Mouse (Mus musculus): ENCODE measurements at regions not wholly inside any gene's neighbourhood (a gene's known extent, or its start where the extent isn't known, plus 50 kb on each side); places are given as distances from the start of the nearest gene placed in this dataset.

- ATAC-seq (ENCODE audit: poor library complexity, severe bottlenecking) = no peak
Observed at GRCm38 (mm10) chr17:84129204-84129603, 58.5 kb downstream of the Zfp36l2 start.

- peak; percentile 55 for ATAC-seq (ENCODE audit: poor library complexity, severe bottlenecking)
Observed at GRCm38 (mm10) chr17:84128262-84128661, 59.5 kb downstream of the Zfp36l2 start.

- ATAC-seq (ENCODE audit: poor library complexity, severe bottlenecking) = peak; percentile 76
Observed at GRCm38 (mm10) chr17:84126168-84126567, 61.6 kb downstream of the Zfp36l2 start.

GRCm38 (mm10) chr17:84123161-84123560, 64.6 kb downstream of the Zfp36l2 start:
- no peak for ATAC-seq (ENCODE audit: poor library complexity, severe bottlenecking)

GRCm38 (mm10) chr17:84122486-84123131, 65.1 kb downstream of the Zfp36l2 start:
- ATAC-seq (ENCODE audit: poor library complexity, severe bottlenecking) = no peak

- peak; percentile 10; the same call in 1 of the 2 replicates for ATAC-seq (ENCODE audit: poor library complexity, severe bottlenecking)
Observed at GRCm38 (mm10) chr17:84121291-84121690, 66.5 kb downstream of the Zfp36l2 start.

- ATAC-seq (ENCODE audit: poor library complexity, severe bottlenecking) = peak; percentile 46
Observed at GRCm38 (mm10) chr17:84119221-84120017, 68.3 kb downstream of the Zfp36l2 start.

- ATAC-seq (ENCODE audit: poor library complexity, severe bottlenecking) = no peak
Observed at GRCm38 (mm10) chr17:84118781-84119180, 69.0 kb downstream of the Zfp36l2 start.

GRCm38 (mm10) chr17:84118271-84118670, 69.5 kb downstream of the Zfp36l2 start:
- ATAC-seq (ENCODE audit: poor library complexity, severe bottlenecking) = peak; percentile 33

- ATAC-seq (ENCODE audit: poor library complexity, severe bottlenecking) = no peak
Observed at GRCm38 (mm10) chr17:84117756-84118155, 70.0 kb downstream of the Zfp36l2 start.

GRCm38 (mm10) chr17:84116340-84117279, 71.1 kb downstream of the Zfp36l2 start:
- peak; percentile 32 for ATAC-seq (ENCODE audit: poor library complexity, severe bottlenecking)

GRCm38 (mm10) chr17:84115957-84116339, 71.8 kb downstream of the Zfp36l2 start:
- ATAC-seq (ENCODE audit: poor library complexity, severe bottlenecking) = no peak

- ATAC-seq (ENCODE audit: poor library complexity, severe bottlenecking) = no peak
Observed at GRCm38 (mm10) chr17:84115133-84115532, 72.6 kb downstream of the Zfp36l2 start.

- no peak for ATAC-seq (ENCODE audit: poor library complexity, severe bottlenecking)
Observed at GRCm38 (mm10) chr17:84114279-84114994, 73.3 kb downstream of the Zfp36l2 start.

- peak; percentile 47 for ATAC-seq (ENCODE audit: poor library complexity, severe bottlenecking)
Observed at GRCm38 (mm10) chr17:84113608-84114278, 74.0 kb downstream of the Zfp36l2 start.

GRCm38 (mm10) chr17:84112411-84113031, 75.2 kb downstream of the Zfp36l2 start:
- no peak for ATAC-seq (ENCODE audit: poor library complexity, severe bottlenecking)

GRCm38 (mm10) chr17:84111787-84112370, 75.9 kb downstream of the Zfp36l2 start:
- ATAC-seq (ENCODE audit: poor library complexity, severe bottlenecking) = no peak

GRCm38 (mm10) chr17:84110945-84111344, 76.8 kb downstream of the Zfp36l2 start:
- no peak for ATAC-seq (ENCODE audit: poor library complexity, severe bottlenecking)
